Mouse (Mus musculus) liver, embryonic 11.5 days (tissue): ENCODE measurements around the gene Cpt1b. TPM values are rescaled to one million over a fixed set of nuclear protein-coding genes. Genes with fewer than 3 reads are reported as not detected.

Experiments
- ATAC-seq: fragments of 200-750 bp; cut with Nextera tagmentation; replicated peaks from 2 replicates; pipeline ENCODE4 v1.8.0; 2017; ENCODE audit warnings: moderate number of reproducible peaks, mild to moderate bottlenecking, moderate TSS enrichment, moderate library complexity; ENCODE audit not compliant: low FRiP score
- DNase-seq: peaks from one replicate; pipeline ENCODE4 v3.0.0-alpha.2; 2017; ENCODE audit warnings: low spot score
- H3K27ac ChIP-seq: fragments of 300-500 bp; sonication (generic); 2 replicates; pipeline ENCODE4 v1.5.1; 2014; ENCODE audit warnings: mild to moderate bottlenecking, low read depth, low read length, control low read depth
- H3K27me3 ChIP-seq: fragments of 300-500 bp; sonication (generic); replicated peaks from 2 replicates; pipeline ENCODE4 v1.6.1; 2014; ENCODE audit warnings: low read length, mixed read lengths; ENCODE audit not compliant: control insufficient read depth, insufficient read depth
- H3K36me3 ChIP-seq: fragments of 300-500 bp; sonication (generic); 2 replicates; pipeline ENCODE4 v1.6.1; 2014; ENCODE audit warnings: mild to moderate bottlenecking, low read length, moderate library complexity, mixed read lengths; ENCODE audit not compliant: control insufficient read depth, insufficient read depth
- H3K4me1 ChIP-seq: fragments of 300-500 bp; sonication (generic); replicated peaks from 2 replicates; pipeline ENCODE4 v1.6.1; 2014; ENCODE audit warnings: low read length, mixed read lengths; ENCODE audit not compliant: control insufficient read depth, insufficient read depth
- H3K4me2 ChIP-seq: fragments of 300-500 bp; sonication (generic); 2 replicates; pipeline ENCODE4 v1.6.1; 2014; ENCODE audit warnings: mild to moderate bottlenecking, control low read depth, moderate library complexity
- H3K4me3 ChIP-seq: fragments of 300-500 bp; sonication (generic); 2 replicates; pipeline ENCODE4 v1.5.1; 2014; ENCODE audit warnings: low read depth, low read length, control low read depth
- H3K9ac ChIP-seq: fragments of 300-500 bp; sonication (generic); 2 replicates; pipeline ENCODE4 v1.6.1; 2014; ENCODE audit warnings: low read depth, low read length, control low read depth
- H3K9me3 ChIP-seq: fragments of 300-500 bp; sonication (generic); 2 replicates; pipeline ENCODE4 v1.6.1; 2016; ENCODE audit warnings: low read length, inconsistent platforms, mixed read lengths; ENCODE audit not compliant: control insufficient read depth
- WGBS: fragments of 180-500 bp; shearing (Covaris S2); extraction: QIAGEN DNeasy Blood & Tissue Kit; methylation state at CpG from one replicate; pipeline ENCODE4 v1.1.7; 2014; 5-methylcytosine and 5-hydroxymethylcytosine counted together
- polyA plus RNA-seq: library from polyadenylated mRNA; unstranded; fragments of >200 nt; fragmentation: Nextera tagmentation; extraction: Ambion mirVana; gene quantifications from 2 replicates; pipeline ENCODE4 v1.2.1, GENCODE M21; 2014

Cpt1b gene
- polyA plus RNA-seq, 1 experiment from 2014 or later = 3.5 TPM

GRCm38 (mm10) chr15:89453865-89454478, 28.3 kb upstream of the Cpt1b start, which contains the start of gene Mapk8ip2:
TSS of gene Mapk8ip2 (plus strand) at chr15:89453913.
- no peak for DNase-seq
- H3K27me3 ChIP-seq = peaks cover 51% of the 10 kb centered on the region
- H3K27ac ChIP-seq = no peak within 1 kb of the TSS
- peak within 1 kb of the TSS; percentile 74 for H3K4me2 ChIP-seq
- no peak within 1 kb of the TSS for H3K9ac ChIP-seq
- H3K4me3 ChIP-seq = peak within 1 kb of the TSS; percentile 51
- H3K36me3 ChIP-seq = no peaks in the 10 kb centered on the region
- H3K9me3 ChIP-seq = no peaks in the 10 kb centered on the region
- ATAC-seq = no peak; the same call in 1 of the 2 replicates
- 2% methylated on average over 53 of the region's 53 CpGs for WGBS
- peaks cover 3% of the 10 kb centered on the region; the same call in 1 of the 2 replicates for H3K4me1 ChIP-seq

GRCm38 (mm10) chr15:89452906-89453864, 27.5 kb upstream of the Cpt1b start:
- H3K4me3 ChIP-seq = peak overlapping the region; percentile 51

GRCm38 (mm10) chr15:89442486-89443070, 16.9 kb upstream of the Cpt1b start:
- H3K27ac ChIP-seq = no peak overlapping the region
- no peak overlapping the region for H3K4me2 ChIP-seq
- no peaks in the 10 kb centered on the region for H3K4me1 ChIP-seq
- no peaks in the 10 kb centered on the region for H3K27me3 ChIP-seq
- H3K36me3 ChIP-seq = no peaks in the 10 kb centered on the region
- no peaks in the 10 kb centered on the region for H3K9me3 ChIP-seq
- DNase-seq (no peak), ATAC-seq (no peak)
- no peak overlapping the region for H3K4me3 ChIP-seq
- 34% methylated on average over 8 of the region's 8 CpGs for WGBS
- H3K9ac ChIP-seq = no peak overlapping the region

More at GRCm38 (mm10) chr15:89452906-89453864, 27.5 kb upstream of the Cpt1b start:
- peak overlapping the region; percentile 74 for H3K4me2 ChIP-seq
- peaks cover 49% of the 10 kb centered on the region for H3K27me3 ChIP-seq
- peak; percentile 60; the same call in 1 of the 2 replicates for ATAC-seq
- H3K9ac ChIP-seq = no peak overlapping the region
- DNase-seq = peak; percentile 80
- no peaks in the 10 kb centered on the region for H3K36me3 ChIP-seq
- 6% methylated on average over 24 of the region's 24 CpGs for WGBS
- no peaks in the 10 kb centered on the region for H3K9me3 ChIP-seq
- no peak overlapping the region for H3K27ac ChIP-seq
- H3K4me1 ChIP-seq = peaks cover 3% of the 10 kb centered on the region; the same call in 1 of the 2 replicates

GRCm38 (mm10) chr15:89435878-89436277, 10.2 kb upstream of the Cpt1b start:
- Histone ChIP-seq H3K4me1 (peaks cover 2% of the 10 kb centered on the region; the same call in 1 of the 2 replicates), H3K9me3 (no peaks in the 10 kb centered on the region), H3K27me3 (no peaks in the 10 kb centered on the region), H3K27ac (no peak overlapping the region), H3K36me3 (no peaks in the 10 kb centered on the region), H3K4me2 (no peak overlapping the region), H3K4me3 (no peak overlapping the region), H3K9ac (no peak overlapping the region)
- WGBS = 83% methylated on average over 5 of the region's 5 CpGs
- ATAC-seq (no peak), DNase-seq (no peak)

GRCm38 (mm10) chr15:89434136-89434535, 8.5 kb upstream of the Cpt1b start:
- H3K4me3 ChIP-seq = no peak overlapping the region
- no peak overlapping the region for H3K9ac ChIP-seq
- DNase-seq = no peak
- H3K36me3 ChIP-seq = no peaks in the 10 kb centered on the region
- no peaks in the 10 kb centered on the region for H3K9me3 ChIP-seq
- no peak overlapping the region for H3K27ac ChIP-seq
- H3K27me3 ChIP-seq = no peaks in the 10 kb centered on the region
- ATAC-seq = no peak
- H3K4me1 ChIP-seq = peaks cover 2% of the 10 kb centered on the region; the same call in 1 of the 2 replicates
- H3K4me2 ChIP-seq = no peak overlapping the region
- WGBS = 53% methylated on average over 3 of the region's 3 CpGs

GRCm38 (mm10) chr15:89432946-89433345, 7.3 kb upstream of the Cpt1b start:
- H3K9ac ChIP-seq = no peak overlapping the region
- 85% methylated on average over 4 of the region's 4 CpGs for WGBS
- no peak overlapping the region for H3K4me2 ChIP-seq
- H3K27me3 ChIP-seq = no peaks in the 10 kb centered on the region
- no peaks in the 10 kb centered on the region for H3K9me3 ChIP-seq
- DNase-seq (no peak), ATAC-seq (no peak)
- peaks cover 8% of the 10 kb centered on the region for H3K4me1 ChIP-seq
- H3K27ac ChIP-seq = no peak overlapping the region
- no peak overlapping the region for H3K4me3 ChIP-seq
- no peaks in the 10 kb centered on the region for H3K36me3 ChIP-seq

GRCm38 (mm10) chr15:89431806-89432205, 6.1 kb upstream of the Cpt1b start:
- ATAC-seq (no peak), DNase-seq (no peak)
- H3K4me1 ChIP-seq = peaks cover 8% of the 10 kb centered on the region
- no peak overlapping the region for H3K27ac ChIP-seq
- no peak overlapping the region for H3K9ac ChIP-seq
- no peaks in the 10 kb centered on the region for H3K27me3 ChIP-seq
- 90% methylated on average over 6 of the region's 6 CpGs for WGBS
- no peaks in the 10 kb centered on the region for H3K9me3 ChIP-seq
- H3K4me3 ChIP-seq = no peak overlapping the region
- peaks cover 5% of the 10 kb centered on the region; the same call in 1 of the 2 replicates for H3K36me3 ChIP-seq
- H3K4me2 ChIP-seq = no peak overlapping the region

- no peak for ATAC-seq
- Histone ChIP-seq H3K4me2 (peak overlapping the region; percentile 38), H3K27me3 (no peaks in the 10 kb centered on the region), H3K4me3 (no peak overlapping the region), H3K9ac (no peak overlapping the region), H3K36me3 (peaks cover 7% of the 10 kb centered on the region; the same call in 1 of the 2 replicates), H3K27ac (no peak overlapping the region), H3K4me1 (peaks cover 8% of the 10 kb centered on the region), H3K9me3 (no peaks in the 10 kb centered on the region)
- WGBS = 74% methylated on average over 3 of the region's 3 CpGs
- no peak for DNase-seq
Measured at GRCm38 (mm10) chr15:89431271-89431670, 5.6 kb upstream of the Cpt1b start.
